Mouse (Mus musculus) gastrocnemius, adult 8-10 months (tissue): Measurements from ENCODE around the gene Memo1. TPM values are rescaled to one million over a fixed set of nuclear protein-coding genes. Genes with fewer than 3 reads are reported as not detected.
"Not testable (repeated sequence)": the region's sequence is repeated elsewhere in the genome, so short reads cannot be mapped to it uniquely, and the experiment has no call there.

Source experiments
- DNase-seq, 2 experiments: peaks; one replicate each; pipeline ENCODE4 v3.0.0; 2022; ENCODE audit warnings: low spot score in 2 of 2
- total RNA-seq, 4 experiments: library from RNA; stranded (reverse); gene quantifications; 2 replicates each; pipeline ENCODE4 v1.2.4; 2022

Gene Memo1
- total RNA-seq, result 10 to 100 TPM; 46.9 to 53.6 (median 52.8) TPM

GRCm38 (mm10) chr17:74295026-74295970 is at the start of gene Memo1:
Gene Memo1 (minus strand): TSS chr17:74295521.
- DNase-seq, result peak; percentile 58 to 78

- no peak for DNase-seq
Observed at GRCm38 (mm10) chr17:74341151-74341550, 45.8 kb upstream of the Memo1 start.

- peak; percentile 44 to 60 for DNase-seq
Observed at GRCm38 (mm10) chr17:74338937-74339804, 43.9 kb upstream of the Memo1 start, which contains the start of gene Spast. Gene Spast (plus strand): TSS chr17:74338987.

GRCm38 (mm10) chr17:74338225-74338931 is 43.1 kb upstream of the Memo1 start:
- peak; percentile 86 to 94 for DNase-seq

- no peak for DNase-seq
Observed at GRCm38 (mm10) chr17:74331049-74331676, 35.8 kb upstream of the Memo1 start.

GRCm38 (mm10) chr17:74328146-74328545 is 32.8 kb upstream of the Memo1 start:
- not testable (repeated sequence) for DNase-seq

- not testable (repeated sequence) for DNase-seq
Observed at GRCm38 (mm10) chr17:74327195-74327594, 31.9 kb upstream of the Memo1 start.

GRCm38 (mm10) chr17:74323844-74324243 is 28.5 kb upstream of the Memo1 start, which contains the start of gene Dpy30:
Gene Dpy30 (minus strand): TSS chr17:74323944.
- DNase-seq, result no peak

GRCm38 (mm10) chr17:74322400-74323054 is 27.2 kb upstream of the Memo1 start:
- no peak for DNase-seq

GRCm38 (mm10) chr17:74318721-74319120 is 23.4 kb upstream of the Memo1 start:
- DNase-seq, result no peak

GRCm38 (mm10) chr17:74316309-74316863 is 21.1 kb upstream of the Memo1 start:
- DNase-seq, result peak; percentile 82 to 88

- no peak for DNase-seq
Observed at GRCm38 (mm10) chr17:74315445-74316308, 20.4 kb upstream of the Memo1 start.

GRCm38 (mm10) chr17:74306021-74306420 is 10.7 kb upstream of the Memo1 start:
- no peak for DNase-seq

- DNase-seq, result no peak
Observed at GRCm38 (mm10) chr17:74305616-74306015, 10.3 kb upstream of the Memo1 start.

GRCm38 (mm10) chr17:74304060-74304459 is 8.7 kb upstream of the Memo1 start:
- DNase-seq, result no peak

- no peak for DNase-seq
Observed at GRCm38 (mm10) chr17:74300089-74300488, 4.8 kb upstream of the Memo1 start.

GRCm38 (mm10) chr17:74296991-74297390 is 1.7 kb upstream of the Memo1 start:
- not testable (repeated sequence) for DNase-seq

GRCm38 (mm10) chr17:74296076-74296823 is 929 bp upstream of the Memo1 start:
- no peak for DNase-seq
